13 mouse cellular contexts compared by ENCODE assay signal in the genomic region with DNA sequence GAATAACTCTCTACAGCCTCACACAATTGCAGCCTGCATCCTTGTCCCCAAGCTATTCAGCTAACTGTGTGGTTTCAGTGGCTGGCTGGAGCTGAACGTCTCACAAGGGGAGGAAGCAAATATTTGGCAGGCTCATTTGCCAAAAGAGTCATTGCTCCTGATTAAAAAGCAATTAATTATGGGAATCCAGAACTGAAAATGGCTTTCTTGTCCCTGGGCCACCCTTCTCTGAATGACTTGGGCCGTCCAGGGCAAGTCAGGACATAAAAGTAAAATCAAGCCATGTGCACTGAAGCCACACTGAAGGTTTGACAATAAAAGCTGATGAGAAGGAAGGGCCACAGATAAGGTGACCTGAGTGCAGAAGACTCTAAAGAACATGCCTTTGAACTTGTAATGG.
DNase-seq lines count a peak whose midpoint lies in the region; ATAC-seq lines count a peak whose summit lies in the region.
"Had no signal": no experiment of that assay in that cellular context is flagged by ENCODE, and none has a peak within 500 bp of the region (broad histone marks: within the 10 kb centered on the region; RNA-seq: fewer than 3 reads in every experiment).

No protein-coding gene starts in this region.

- H3K4me2 ChIP-seq in heart, embryonic 11.5 days, result no peak overlapping the region
- no peak overlapping the region for H3K4me2 ChIP-seq in kidney, embryonic 16.5 days (replicated peaks; ENCODE audit: low read depth, low read length)
- no peak overlapping the region for H3K4me2 ChIP-seq in hindbrain, embryonic 16.5 days (ENCODE audit: low read length)
- H3K4me2 ChIP-seq: limb, embryonic 13.5 days; midbrain, embryonic 15.5 days had no signal

- 47% methylated on average over 2 of the region's 2 CpGs for WGBS in heart, embryonic 11.5 days (ENCODE audit: insufficient replicate concordance)
- 18% methylated on average over 2 of the region's 2 CpGs for WGBS in kidney, embryonic 16.5 days
- 49% methylated on average over 2 of the region's 2 CpGs for WGBS in hindbrain, embryonic 10.5 days
- WGBS in hindbrain, embryonic 16.5 days, result 24% methylated on average over 2 of the region's 2 CpGs

- no peak for ATAC-seq in heart, embryonic 11.5 days (replicated peaks; ENCODE audit: insufficient number of reproducible peaks, low FRiP score, low TSS enrichment)
- peak; percentile 63; the same call in 1 of the 2 replicates for ATAC-seq in kidney, embryonic 16.5 days (ENCODE audit: low FRiP score, low TSS enrichment)
- no peak for ATAC-seq in hindbrain, embryonic 16.5 days
- ATAC-seq: liver, postnatal 0 days; midbrain, embryonic 15.5 days had no signal

- no peak overlapping the region for H3K4me3 ChIP-seq in heart, embryonic 11.5 days (ENCODE audit: low read depth, low read length)
- no peak overlapping the region for H3K4me3 ChIP-seq in kidney, embryonic 16.5 days (ENCODE audit: low read length)
- H3K4me3 ChIP-seq in hindbrain, embryonic 10.5 days, result no peak overlapping the region
- H3K4me3 ChIP-seq in hindbrain, embryonic 16.5 days (ENCODE audit: low read length), result no peak overlapping the region
- H3K4me3 ChIP-seq: layer of hippocampus, adult 2 months; limb, embryonic 13.5 days; midbrain, embryonic 15.5 days had no signal

- no peaks in the 10 kb centered on the region for H3K27me3 ChIP-seq in heart, embryonic 11.5 days (ENCODE audit: control insufficient read depth, insufficient read depth, low read length)
- H3K27me3 ChIP-seq in kidney, embryonic 16.5 days (ENCODE audit: insufficient read depth, low read length), result no peaks in the 10 kb centered on the region
- no peaks in the 10 kb centered on the region for H3K27me3 ChIP-seq in hindbrain, embryonic 10.5 days (ENCODE audit: insufficient read depth, poor library complexity, severe bottlenecking)
- no peaks in the 10 kb centered on the region for H3K27me3 ChIP-seq in hindbrain, embryonic 16.5 days (replicated peaks; ENCODE audit: control insufficient read depth, insufficient read depth, low read length)
- H3K27me3 ChIP-seq: limb, embryonic 13.5 days; midbrain, embryonic 15.5 days had no signal

- no peak overlapping the region for H3K9ac ChIP-seq in heart, embryonic 11.5 days (ENCODE audit: low read depth, low read length)
- H3K9ac ChIP-seq in kidney, embryonic 16.5 days (replicated peaks; ENCODE audit: low read length), result no peak overlapping the region
- no peak overlapping the region for H3K9ac ChIP-seq in hindbrain, embryonic 16.5 days (ENCODE audit: low read depth, low read length)
- H3K9ac ChIP-seq: limb, embryonic 13.5 days; liver, postnatal 0 days; midbrain, embryonic 15.5 days had no signal

- H3K9me3 ChIP-seq in heart, embryonic 11.5 days (replicated peaks; ENCODE audit: control insufficient read depth, low read length), result no peaks in the 10 kb centered on the region
- H3K9me3 ChIP-seq in kidney, embryonic 16.5 days (ENCODE audit: low read length), result no peaks in the 10 kb centered on the region
- H3K9me3 ChIP-seq in hindbrain, embryonic 10.5 days, result no peaks in the 10 kb centered on the region
- H3K9me3 ChIP-seq in hindbrain, embryonic 16.5 days (ENCODE audit: control insufficient read depth, low read length), result no peaks in the 10 kb centered on the region
- H3K9me3 ChIP-seq: limb, embryonic 13.5 days; midbrain, embryonic 15.5 days had no signal

- H3K4me1 ChIP-seq in heart, embryonic 11.5 days (ENCODE audit: control insufficient read depth, insufficient read depth, low read length), result no peaks in the 10 kb centered on the region
- peaks cover 2% of the 10 kb centered on the region; the same call in 1 of the 2 replicates for H3K4me1 ChIP-seq in kidney, embryonic 16.5 days (ENCODE audit: insufficient read depth, low read length)
- no peaks in the 10 kb centered on the region for H3K4me1 ChIP-seq in hindbrain, embryonic 10.5 days (replicated peaks)
- no peaks in the 10 kb centered on the region for H3K4me1 ChIP-seq in hindbrain, embryonic 16.5 days (ENCODE audit: control insufficient read depth, insufficient read depth, low read depth, low read length)
- H3K4me1 ChIP-seq: limb, embryonic 13.5 days; midbrain, embryonic 15.5 days had no signal

- H3K27ac ChIP-seq in heart, embryonic 11.5 days (ENCODE audit: low read depth, low read length), result no peak overlapping the region
- H3K27ac ChIP-seq in kidney, embryonic 16.5 days (ENCODE audit: low read length), result no peak overlapping the region
- no peak overlapping the region for H3K27ac ChIP-seq in hindbrain, embryonic 10.5 days
- H3K27ac ChIP-seq in hindbrain, embryonic 16.5 days (ENCODE audit: low read depth, low read length), result no peak overlapping the region
- H3K27ac ChIP-seq: layer of hippocampus, adult 2 months; limb, embryonic 13.5 days; midbrain, embryonic 15.5 days had no signal

- H3K36me3 ChIP-seq in heart, embryonic 11.5 days (ENCODE audit: control insufficient read depth, insufficient read depth, low read length), result no peaks in the 10 kb centered on the region
- H3K36me3 ChIP-seq in kidney, embryonic 16.5 days (ENCODE audit: insufficient read depth, low read length), result no peaks in the 10 kb centered on the region
- H3K36me3 ChIP-seq in hindbrain, embryonic 10.5 days, result no peaks in the 10 kb centered on the region
- H3K36me3 ChIP-seq in hindbrain, embryonic 16.5 days (ENCODE audit: control insufficient read depth, insufficient read depth, low read length), result no peaks in the 10 kb centered on the region
- H3K36me3 ChIP-seq: limb, embryonic 13.5 days; midbrain, embryonic 15.5 days had no signal

- peak; percentile 78 for DNase-seq in heart, adult 11 months
- peak; percentile 4 for DNase-seq in urinary bladder, postnatal 14 days (ENCODE audit: low spot score)
- DNase-seq in urinary bladder, postnatal 25 days (ENCODE audit: low spot score), result no peak
- DNase-seq in hindbrain, embryonic 10.5 days (ENCODE audit: low spot score), result no peak
- DNase-seq: cerebellum, adult 11-12 months; liver, postnatal 0 days; right cerebral cortex, postnatal 14 days had no signal

Comparison
In these comparisons a context has a peak if more than half of its experiments do, and no peak if none do; other contexts are left out.
1. DNase-seq: peak in heart, adult 11 months (single experiment) and urinary bladder, postnatal 14 days (single experiment); none in urinary bladder, postnatal 25 days (single experiment) and hindbrain, embryonic 10.5 days (single experiment).